7 mouse cellular contexts compared by ENCODE assay signal in the genomic region with DNA sequence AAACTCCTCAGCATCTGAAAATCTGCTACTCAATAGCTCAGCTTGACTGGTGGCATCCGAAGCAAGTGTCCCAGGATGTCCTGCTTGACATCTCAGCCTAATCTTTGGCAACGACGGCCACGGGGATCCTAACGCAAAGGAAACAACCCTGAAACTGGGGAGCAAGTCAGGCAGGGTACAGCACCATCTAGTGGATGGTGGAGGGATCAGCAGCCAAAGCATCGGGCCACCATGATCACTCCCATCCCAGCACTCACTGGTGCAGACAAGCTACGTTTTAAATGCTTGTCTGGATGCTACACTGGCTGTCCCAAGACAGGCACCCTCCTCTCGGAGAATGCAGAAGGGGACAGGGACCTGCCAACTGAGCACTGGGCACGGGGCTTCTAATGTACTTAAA. TPM values are rescaled to one million over a fixed set of nuclear protein-coding genes. Genes with fewer than 3 reads are reported as not detected.
DNase-seq lines count a peak whose midpoint lies in the region; ATAC-seq lines count a peak whose summit lies in the region.

A gene (minus strand): TSS at position 156 of the 400 bp plus-strand sequence.

- H3K4me1 ChIP-seq in liver, embryonic 13.5 days (replicated peaks), result peaks cover 42% of the 10 kb centered on the region

- peak within 1 kb of the TSS; percentile 88 for H3K4me2 ChIP-seq in liver, embryonic 13.5 days

- H3K9ac ChIP-seq in liver, embryonic 13.5 days, result peak within 1 kb of the TSS; percentile 89

- H3K36me3 ChIP-seq in liver, embryonic 13.5 days, result peaks cover 45% of the 10 kb centered on the region

- peak within 1 kb of the TSS; percentile 96 for H3K27ac ChIP-seq in liver, embryonic 13.5 days

- no peaks in the 10 kb centered on the region for H3K9me3 ChIP-seq in liver, embryonic 13.5 days (replicated peaks)

- peak; percentile 9; the same call in 1 of the 2 replicates for ATAC-seq in liver, embryonic 13.5 days (ENCODE audit: low read depth)

- DNase-seq in urinary bladder, postnatal 14 days (ENCODE audit: low spot score), result peak; percentile 47
- no peak for DNase-seq in urinary bladder, postnatal 10 days (ENCODE audit: low spot score)
- DNase-seq in adrenal gland, adult 2 months, result peak; percentile 66
- DNase-seq in embryo, embryonic 11.5 days (ENCODE audit: low read depth, low spot score), result peak; percentile 42
- peak; percentile 70 for DNase-seq in kidney, postnatal 10 days
- DNase-seq in liver, embryonic 13.5 days, result peak; percentile 70
- peak; percentile 84 for DNase-seq in retina, embryonic 14.5 days (ENCODE audit: low spot score)

- H3K27me3 ChIP-seq in liver, embryonic 13.5 days, result no peaks in the 10 kb centered on the region

- WGBS in liver, embryonic 13.5 days (ENCODE audit: insufficient replicate concordance), result 2% methylated on average over 9 of the region's 9 CpGs

- H3K4me3 ChIP-seq in liver, embryonic 13.5 days (replicated peaks), result peak within 1 kb of the TSS; percentile 73

RNA-seq across cellular contexts. Expression of the gene that starts here (rescaled TPM):
- not detected for total RNA-seq in adrenal gland, adult 2 months (2021)
- not detected in 2 replicates for polyA plus RNA-seq in adrenal gland, adult 2 months (2012; rRNA removed)
- polyA plus RNA-seq in liver, embryonic 13.5 days (2015; fragmentation: Nextera tagmentation; extraction: Ambion mirVana), result 29.8 and 34.9 TPM in 2 replicates

Comparison
In these comparisons a context has a peak if more than half of its experiments do, and no peak if none do; other contexts are left out.
1. RNA of the gene that starts here (polyA plus RNA-seq): 29.8 to 34.9 TPM in liver, embryonic 13.5 days; not detected in adrenal gland, adult 2 months; every median in the first group is over 10 times any median in the second.
2. Peak in DNase-seq in adrenal gland, adult 2 months; RNA of the gene not detected or under 1 TPM.